Comparison of ENCODE assay signal across 19 mouse cellular contexts in genomic region chr4:119759574-119760233, GRCm38 (mm10). TPM values are rescaled to one million over a fixed set of nuclear protein-coding genes. Genes with fewer than 3 reads are reported as not detected.
DNase-seq lines count a peak whose midpoint lies in the region; ATAC-seq lines count a peak whose summit lies in the region.
"Had no signal": no experiment of that assay in that cellular context is flagged by ENCODE, and none has a peak within 500 bp of the region (broad histone marks: within the 10 kb centered on the region; RNA-seq: fewer than 3 reads in every experiment).

No protein-coding gene starts in this region.

- intact Hi-C loops in left cerebral cortex, postnatal 36 days (cut with DNase I) = no loop called here

- no peak for ATAC-seq in CD4-positive, CD25-positive, alpha-beta regulatory T cell, adult 4 months
- ATAC-seq: activated CD4-positive, CD25-positive, alpha-beta regulatory T cell, adult 4 months; midbrain, embryonic 13.5 days had no signal

- peak; percentile 57 for DNase-seq in cerebellum, adult 9-10 months
- no peak for DNase-seq in cerebellum, postnatal 14 days
- peak; percentile 39 to 53 for DNase-seq in layer of hippocampus, adult 8-10 months (ENCODE audit: low spot score in 2 of 2)
- no peak for DNase-seq in layer of hippocampus, adult 9-10 months (ENCODE audit: low spot score)
- peak; percentile 54 to 74 for DNase-seq in frontal cortex, postnatal 36 days (ENCODE audit: low spot score in 2 of 2)
- peak; percentile 46 to 53 for DNase-seq in left cerebral cortex, postnatal 36 days (ENCODE audit: low spot score in 2 of 2)
- DNase-seq in gastrocnemius, postnatal 25 days = no peak
- DNase-seq: adrenal gland, postnatal 10 days; cerebellum, postnatal 25 days; gastrocnemius, postnatal 36 days; kidney, adult 2 months; kidney, postnatal 14 days; lung, adult 18-20 months; lung, postnatal 14 days; thymus, postnatal 25 days had no signal

RNA-seq across cellular contexts. Expression of gene Hivep3, which starts 26.1 kb away (rescaled TPM):
- total RNA-seq in layer of hippocampus, adult 8-10 months (2022) = 10 to 100 TPM; 47.7 to 56.0 (median 51.0) TPM
- 10 to 100 TPM; 50.5 to 64.8 TPM for total RNA-seq in left cerebral cortex, postnatal 36 days (2021)
- polyA plus RNA-seq in CD4-positive, CD25-positive, alpha-beta regulatory T cell, adult 4 months (2017; shearing (Covaris generic)) = 10 to 100 TPM; 19.6 to 23.1 TPM
- 1 to 10 TPM; 2.4 TPM for total RNA-seq in gastrocnemius, postnatal 25 days (2021)
- polyA plus RNA-seq: G1E had no signal

Comparison
In these comparisons a context has a peak if more than half of its experiments do, and no peak if none do; other contexts are left out.
1. DNase-seq: peak in cerebellum, adult 9-10 months (single experiment), layer of hippocampus, adult 8-10 months (2 of 2), frontal cortex, postnatal 36 days (2 of 2) and left cerebral cortex, postnatal 36 days (2 of 2); none in cerebellum, postnatal 14 days (0 of 2), layer of hippocampus, adult 9-10 months (single experiment) and gastrocnemius, postnatal 25 days (single experiment).
2. RNA of gene Hivep3, which starts 26.1 kb away (total RNA-seq): 50.5 to 64.8 TPM in left cerebral cortex, postnatal 36 days and 47.7 to 56.0 TPM in layer of hippocampus, adult 8-10 months; 2.4 TPM in gastrocnemius, postnatal 25 days; every median in the first group is over 10 times any median in the second.